Mouse (Mus musculus) megakaryocyte, embryonic 14.5 days (primary cell): Measurements from ENCODE around the gene Wnk2. TPM values are rescaled to one million over a fixed set of nuclear protein-coding genes. Genes with fewer than 3 reads are reported as not detected.

Source experiments
- H3K27me3 ChIP-seq: replicated peaks from 2 replicates; pipeline ENCODE3; 2012; ENCODE audit warnings: inconsistent platforms
- H3K36me3 ChIP-seq: replicated peaks from 2 replicates; pipeline ENCODE3; 2012; ENCODE audit warnings: low read length, inconsistent platforms, mixed read lengths
- H3K4me1 ChIP-seq: 2 replicates; pipeline ENCODE4 v1.6.1; 2012; ENCODE audit warnings: inconsistent platforms
- H3K4me3 ChIP-seq: replicated peaks from 2 replicates; pipeline ENCODE3; 2012; ENCODE audit warnings: moderate library complexity, mild to moderate bottlenecking, inconsistent platforms
- H3K9me3 ChIP-seq: 2 replicates; pipeline ENCODE4 v1.6.1; 2012; ENCODE audit warnings: inconsistent platforms
- FLI1 ChIP-seq: IDR thresholded peaks from 2 replicates; pipeline ENCODE4 v1.6.1; 2012; ENCODE audit warnings: low read length, inconsistent platforms, mixed read lengths
- GATA1 ChIP-seq: IDR thresholded peaks from 3 replicates; pipeline ENCODE4 v1.6.1; 2012; ENCODE audit warnings: mixed read lengths, low read length, inconsistent platforms, borderline replicate concordance
- polyA plus RNA-seq: library from polyadenylated mRNA; stranded (reverse); fragments of >175 nt; gene quantifications from 2 replicates; pipeline ENCODE4 v1.2.3, GENCODE M21; 2012; ENCODE audit warnings: low replicate concordance; ENCODE audit not compliant: insufficient read depth

The Wnk2 gene
- polyA plus RNA-seq, 1 experiment: 0.02 TPM

DNA sequence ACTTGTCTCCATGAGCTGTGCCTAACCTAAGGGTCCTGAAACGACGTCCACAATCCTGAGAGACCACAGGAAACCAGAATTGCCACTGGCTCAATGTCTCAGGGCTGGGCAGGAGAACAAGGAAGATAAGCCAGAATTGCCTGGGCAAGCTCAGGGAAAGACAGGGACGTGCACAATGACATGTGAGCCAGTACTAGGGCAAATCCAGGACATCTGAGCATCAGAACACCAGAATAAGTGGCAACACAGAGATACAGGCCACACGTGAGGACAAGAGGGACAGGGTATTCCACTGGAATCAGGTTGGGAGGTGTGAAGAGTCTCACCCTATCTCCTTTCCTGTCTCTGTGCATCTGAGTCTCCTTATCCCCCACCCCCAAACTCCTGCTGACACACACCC, 61.4 kb downstream of the Wnk2 start:
- Histone ChIP-seq H3K27me3 (peaks cover 72% of the 10 kb centered on the region), H3K4me1 (peaks cover 7% of the 10 kb centered on the region), H3K4me3 (no peak overlapping the region), H3K9me3 (peaks cover 6% of the 10 kb centered on the region; the same call in 1 of the 2 replicates), H3K36me3 (no peaks in the 10 kb centered on the region)
- no peak for TF ChIP-seq GATA1

DNA sequence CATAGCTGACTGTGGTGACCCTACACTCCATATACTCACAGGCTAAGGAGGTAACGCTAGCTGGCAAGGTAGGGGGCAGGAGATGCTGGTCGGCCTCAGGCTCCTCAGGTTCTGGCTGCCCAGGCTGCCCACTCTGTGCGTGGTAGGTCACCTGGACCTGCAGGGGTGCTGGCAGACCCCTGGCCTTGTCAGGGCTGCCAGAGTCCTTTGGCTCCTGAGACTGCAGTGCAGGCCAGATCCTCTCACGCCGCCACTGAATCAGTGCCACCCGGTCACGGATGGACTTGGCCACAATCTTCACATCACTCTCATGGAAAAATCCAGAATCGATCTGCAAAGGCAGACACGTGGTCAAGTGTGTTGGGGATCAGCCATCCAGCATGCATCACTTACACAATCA, 62.6 kb downstream of the Wnk2 start:
- H3K27me3 ChIP-seq: peaks cover 68% of the 10 kb centered on the region
- H3K9me3 ChIP-seq: peaks cover 6% of the 10 kb centered on the region; the same call in 1 of the 2 replicates
- peaks cover 7% of the 10 kb centered on the region for H3K4me1 ChIP-seq
- no peak overlapping the region for H3K4me3 ChIP-seq
- TF ChIP-seq FLI1 (no peak), GATA1 (no peak)
- no peaks in the 10 kb centered on the region for H3K36me3 ChIP-seq

DNA sequence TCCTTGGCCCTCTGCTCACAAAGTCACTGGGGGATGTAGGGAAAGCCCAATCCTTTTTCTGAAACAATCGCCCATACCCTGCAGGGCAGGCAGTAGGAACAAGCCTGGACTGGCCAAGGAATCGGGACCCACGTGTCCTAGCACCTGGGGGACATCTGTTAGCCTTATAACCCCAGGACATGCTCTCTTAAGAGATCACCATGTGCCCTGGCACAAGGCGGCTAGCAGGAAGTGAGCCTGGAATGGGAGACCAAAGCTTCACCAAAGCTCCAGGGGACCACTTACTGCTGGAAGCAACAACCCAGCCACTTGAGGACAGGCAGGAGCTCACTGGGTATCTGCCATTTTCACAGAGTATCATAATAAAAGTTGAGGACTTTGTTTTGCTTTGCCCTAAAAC, 63.0 kb downstream of the Wnk2 start:
- TF ChIP-seq GATA1: no peak
- TF ChIP-seq FLI1: no peak
- H3K4me1 ChIP-seq: peaks cover 7% of the 10 kb centered on the region
- H3K27me3 ChIP-seq: peaks cover 70% of the 10 kb centered on the region
- peaks cover 6% of the 10 kb centered on the region; the same call in 1 of the 2 replicates for H3K9me3 ChIP-seq
- no peak overlapping the region for H3K4me3 ChIP-seq
- no peaks in the 10 kb centered on the region for H3K36me3 ChIP-seq

DNA sequence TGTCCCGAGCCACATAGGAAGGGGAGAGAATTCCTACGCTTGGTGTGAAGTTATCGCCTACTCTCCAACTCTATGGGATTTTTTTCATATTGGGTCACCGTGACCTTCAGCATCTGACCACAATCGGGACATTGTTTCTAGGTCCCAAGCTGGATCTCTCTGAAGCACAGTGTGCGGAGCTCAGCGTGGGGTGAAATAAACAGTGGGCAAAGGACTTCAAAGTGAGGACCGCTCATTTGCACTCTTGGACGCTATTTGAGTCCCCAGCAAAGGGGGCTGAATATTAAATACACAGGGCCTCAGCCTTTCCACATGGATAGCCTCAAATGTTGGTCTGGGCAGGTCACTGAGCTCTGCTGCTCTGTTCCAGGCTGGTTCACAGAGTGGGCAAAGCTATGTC, 63.9 kb downstream of the Wnk2 start:
- Histone ChIP-seq H3K4me1 (peaks cover 7% of the 10 kb centered on the region), H3K9me3 (no peaks in the 10 kb centered on the region)
- TF ChIP-seq GATA1: no peak
- TF ChIP-seq FLI1: no peak

DNA sequence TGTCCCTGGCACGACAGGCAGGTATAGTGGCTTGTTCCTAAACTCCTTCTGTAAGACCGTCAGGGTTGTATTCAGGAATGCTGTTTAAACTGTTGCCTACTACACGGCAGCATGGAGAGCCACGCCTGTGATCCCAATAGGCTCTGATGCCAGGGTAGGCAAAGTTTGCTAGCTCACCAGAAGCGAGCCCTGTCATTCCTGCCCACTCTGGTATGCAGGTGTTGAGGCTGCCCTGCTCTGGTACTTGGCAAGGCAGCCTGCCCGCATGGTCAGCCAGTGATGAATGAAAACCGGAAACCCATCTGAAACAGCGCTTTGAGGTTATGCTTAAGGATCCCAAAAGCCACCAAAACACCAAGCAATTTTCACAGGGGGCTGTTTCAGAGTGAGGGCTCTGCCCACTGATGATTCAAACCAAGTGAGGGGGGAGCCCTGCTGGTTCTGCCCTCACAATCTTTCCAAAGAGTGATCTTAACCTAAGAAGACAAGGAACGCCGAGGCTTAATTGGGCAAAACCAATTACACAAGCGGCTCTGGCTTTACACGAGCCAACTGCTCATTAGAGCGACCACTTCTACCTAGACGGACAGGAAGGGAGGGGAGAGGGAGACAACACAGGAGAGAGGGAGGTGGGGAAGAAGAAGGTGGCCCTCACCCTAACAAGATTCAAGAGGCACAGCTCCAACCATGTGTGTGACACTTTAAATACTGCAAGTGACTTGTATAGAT, 65.5 kb downstream of the Wnk2 start:
- H3K9me3 ChIP-seq: no peaks in the 10 kb centered on the region
- peaks cover 70% of the 10 kb centered on the region for H3K27me3 ChIP-seq
- TF ChIP-seq GATA1 (no peak), FLI1 (no peak)
- H3K36me3 ChIP-seq: no peaks in the 10 kb centered on the region
- peaks cover 7% of the 10 kb centered on the region for H3K4me1 ChIP-seq
- no peak overlapping the region for H3K4me3 ChIP-seq

More for the DNA sequence above, 63.9 kb downstream of the Wnk2 start:
- H3K27me3 ChIP-seq: peaks cover 66% of the 10 kb centered on the region
- no peak overlapping the region for H3K4me3 ChIP-seq
- no peaks in the 10 kb centered on the region for H3K36me3 ChIP-seq

DNA sequence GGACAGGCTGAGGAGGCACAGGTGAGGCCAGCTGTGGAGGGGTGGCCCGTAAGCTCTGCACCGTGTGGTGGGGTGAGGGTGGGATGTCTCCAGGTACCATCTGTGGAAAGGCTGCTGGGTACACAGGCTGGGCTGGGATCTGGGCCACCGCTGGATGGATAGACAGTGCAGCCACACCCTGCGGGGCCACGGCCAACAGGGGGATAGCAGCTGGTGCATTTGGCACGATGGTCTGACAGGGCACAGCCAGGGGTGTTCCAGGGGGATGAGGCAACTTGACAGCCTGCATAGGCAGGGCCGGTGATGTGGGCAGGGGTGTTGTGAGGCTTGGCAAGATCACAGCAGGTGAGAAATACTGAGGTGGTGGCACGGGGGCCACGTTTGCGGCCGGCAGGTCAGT, 71.6 kb downstream of the Wnk2 start:
- no peak for TF ChIP-seq FLI1
- TF ChIP-seq GATA1: no peak
- Histone ChIP-seq H3K4me3 (peak overlapping the region; percentile 10), H3K4me1 (no peaks in the 10 kb centered on the region), H3K27me3 (peaks cover 76% of the 10 kb centered on the region), H3K36me3 (no peaks in the 10 kb centered on the region), H3K9me3 (no peaks in the 10 kb centered on the region)

DNA sequence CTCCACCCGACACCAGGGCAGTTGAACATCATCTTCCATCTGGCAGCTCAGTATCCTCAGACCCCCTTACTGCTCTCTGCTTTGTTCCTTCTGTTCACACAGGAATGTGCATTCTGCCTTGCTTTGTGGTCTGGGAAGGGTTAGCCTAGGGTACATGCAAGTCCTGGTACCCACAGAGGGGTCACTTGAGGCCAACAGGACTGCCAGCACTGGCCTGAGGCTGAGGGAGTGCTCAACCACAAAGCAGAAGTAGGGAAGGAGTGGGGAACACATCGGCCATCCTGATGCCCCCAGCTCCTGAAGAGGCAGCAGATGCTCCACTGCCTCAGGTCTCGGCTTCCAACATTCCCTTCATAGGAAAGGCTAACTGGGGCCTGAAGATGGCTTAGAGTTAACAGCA, 72.4 kb downstream of the Wnk2 start:
- no peaks in the 10 kb centered on the region for H3K4me1 ChIP-seq
- peaks cover 78% of the 10 kb centered on the region for H3K27me3 ChIP-seq
- no peaks in the 10 kb centered on the region for H3K36me3 ChIP-seq
- no peak overlapping the region for H3K4me3 ChIP-seq
- TF ChIP-seq GATA1: no peak
- no peak for TF ChIP-seq FLI1
- H3K9me3 ChIP-seq: no peaks in the 10 kb centered on the region

DNA sequence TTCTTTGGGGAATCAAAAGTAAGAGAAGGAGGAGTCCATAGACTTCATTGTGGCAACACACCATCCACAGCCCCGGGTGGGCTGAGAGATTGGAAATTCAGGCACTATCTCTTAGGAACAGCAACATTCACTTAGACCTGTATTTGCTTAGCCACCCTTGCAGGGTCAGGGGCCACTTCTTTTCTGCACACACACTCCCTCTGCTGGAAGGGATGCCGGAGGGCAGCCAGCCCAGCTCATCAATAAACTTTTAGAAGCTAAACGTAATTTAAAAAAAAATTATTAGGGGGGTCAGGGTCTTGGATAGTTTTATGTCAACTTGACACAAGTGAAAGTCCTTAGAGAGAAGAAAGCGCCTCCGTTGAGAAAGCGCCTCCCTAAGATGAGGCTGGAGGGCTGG, 74.5 kb downstream of the Wnk2 start:
- Histone ChIP-seq H3K27me3 (peaks cover 77% of the 10 kb centered on the region), H3K4me1 (no peaks in the 10 kb centered on the region), H3K9me3 (no peaks in the 10 kb centered on the region), H3K36me3 (no peaks in the 10 kb centered on the region), H3K4me3 (no peak overlapping the region)
- TF ChIP-seq FLI1 (no peak), GATA1 (no peak)

DNA sequence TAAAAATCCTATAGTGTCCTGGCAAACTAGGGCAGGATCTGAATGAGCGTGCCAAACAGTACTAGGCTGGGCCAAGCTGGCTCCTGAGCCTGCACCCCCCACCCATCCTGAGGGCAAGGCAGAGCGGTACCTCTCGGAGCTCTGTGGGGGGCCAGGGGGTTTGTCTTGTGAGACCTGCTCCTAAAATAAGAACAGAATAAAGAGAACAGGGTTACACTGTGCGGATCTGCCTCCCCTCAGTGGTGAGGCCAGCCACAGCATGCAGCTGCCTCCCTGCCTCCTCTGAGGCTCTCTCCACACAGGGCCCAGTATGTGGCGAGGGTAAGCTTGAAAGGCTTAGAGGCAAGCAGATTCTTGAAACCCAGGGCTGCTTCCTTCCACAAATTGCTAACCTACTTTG, 76.0 kb downstream of the Wnk2 start:
- H3K4me1 ChIP-seq: no peaks in the 10 kb centered on the region
- no peak for TF ChIP-seq GATA1
- no peak for TF ChIP-seq FLI1
- no peak overlapping the region for H3K4me3 ChIP-seq
- peaks cover 79% of the 10 kb centered on the region for H3K27me3 ChIP-seq
- H3K9me3 ChIP-seq: no peaks in the 10 kb centered on the region
- H3K36me3 ChIP-seq: no peaks in the 10 kb centered on the region

DNA sequence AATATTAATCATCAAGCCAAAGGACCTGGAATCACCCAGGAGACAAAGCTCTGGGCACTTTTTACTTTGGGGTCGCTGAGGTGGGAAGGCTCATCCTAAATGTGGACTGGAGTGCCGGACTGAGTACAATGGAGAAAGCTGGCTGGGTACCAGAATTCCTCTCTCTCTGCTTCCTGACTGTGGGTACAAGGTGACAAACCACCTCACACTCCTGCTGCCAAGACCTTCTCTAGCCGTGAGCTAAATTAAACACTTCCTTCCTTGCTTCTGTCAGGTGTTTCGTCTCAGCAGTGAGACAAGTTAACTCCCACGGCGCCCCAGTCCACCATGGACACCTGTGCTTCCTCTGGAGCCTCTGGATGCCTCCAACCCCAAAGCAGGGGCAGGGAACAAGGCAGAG, 77.8 kb downstream of the Wnk2 start:
- H3K4me3 ChIP-seq: no peak overlapping the region
- TF ChIP-seq FLI1 (no peak), GATA1 (no peak)
- peaks cover 74% of the 10 kb centered on the region for H3K27me3 ChIP-seq
- no peaks in the 10 kb centered on the region for H3K4me1 ChIP-seq
- no peaks in the 10 kb centered on the region for H3K9me3 ChIP-seq
- H3K36me3 ChIP-seq: no peaks in the 10 kb centered on the region
